Mouse (Mus musculus): Measurements from ENCODE around the gene Atg7. TPM values are rescaled to one million over a fixed set of nuclear protein-coding genes. Genes with fewer than 3 reads are reported as not detected.

Atg7 gene
- polyA plus RNA-seq, 1 experiment from 2014 or later, result 25.5 TPM

DNA sequence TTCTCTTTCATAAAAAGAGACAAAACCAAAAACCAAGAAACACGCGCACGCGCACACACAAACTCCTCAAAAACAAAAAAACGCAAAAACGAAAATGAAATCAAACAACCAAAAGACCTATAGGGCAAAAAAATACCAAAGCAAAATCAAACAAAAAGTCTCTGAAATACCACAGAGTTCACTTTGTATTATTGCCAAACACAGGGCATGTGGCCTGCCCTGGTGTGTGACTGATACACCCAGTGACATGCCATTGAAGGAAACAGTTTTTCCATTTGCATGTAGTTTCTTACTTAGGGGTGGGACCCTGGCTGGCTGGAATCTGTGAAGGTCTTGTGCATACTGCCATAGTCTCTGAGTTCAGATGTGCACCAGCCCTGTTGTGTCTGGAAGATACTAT lies 264.6 kb downstream of the Atg7 start:
- in situ Hi-C loops (cut with MboI; ENCODE audit: low pct_unique_long_range_greater_than_20kb), result no loop called here
- ChIA-PET CTCF (interaction anchor here (0.9 to 1.5 kb wide), 2 partner anchors 9 to 22 kb away, joined by 3 read pairs; no protein-coding TSS in a partner anchor), POLR2A (no interaction called here)
- no peak for ATAC-seq
- no peak for DNase-seq (ENCODE audit: low read depth, low spot score)
- TF ChIP-seq CTCF (IDR thresholded peaks at IDR 0.05), result no peak
- no peaks in the 10 kb centered on the region for H3K27me3 ChIP-seq

DNA sequence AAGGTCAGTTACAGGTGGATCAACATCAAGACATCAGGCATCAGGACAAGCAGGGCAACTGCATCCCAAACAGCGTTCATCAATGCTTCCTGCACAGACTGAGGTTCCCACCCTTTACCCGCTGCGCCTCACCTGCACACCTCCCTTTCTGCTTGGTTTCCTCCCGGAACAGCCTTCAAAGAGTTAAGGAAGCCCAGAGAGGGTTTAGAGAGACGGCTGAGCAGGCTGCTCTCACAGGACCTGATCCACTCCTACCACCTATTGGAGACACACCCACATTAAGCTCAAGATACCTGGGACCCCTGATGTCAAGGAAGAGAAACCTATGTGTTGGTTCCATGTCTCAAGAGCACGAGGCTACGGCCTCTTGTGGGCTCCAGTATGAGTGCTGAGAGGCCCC lies 266.9 kb downstream of the Atg7 start:
- in situ Hi-C loops (cut with MboI; ENCODE audit: low pct_unique_long_range_greater_than_20kb), result no loop called here
- POLR2A ChIA-PET, result no interaction called here
- DNase-seq (ENCODE audit: low read depth, low spot score) (no peak), ATAC-seq (no peak)
- no peaks in the 10 kb centered on the region for H3K27me3 ChIP-seq
- TF ChIP-seq CTCF (IDR thresholded peaks at IDR 0.05), result no peak
- CTCF ChIA-PET, result interaction anchor here (1.8 kb wide), 1 partner anchor 9 kb away, joined by 5 read pairs; no protein-coding TSS in a partner anchor

Other genes with a start within 250 kb of the Atg7 start
- not detected for gene Hrh1, start 245.2 kb upstream of the Atg7 start, polyA plus RNA-seq (2021)

Data from Patski (cell line).